Mouse (Mus musculus) embryonic facial prominence, embryonic 12.5 days (tissue): ENCODE results near the gene Fhad1. TPM values are rescaled to one million over a fixed set of nuclear protein-coding genes. Genes with fewer than 3 reads are reported as not detected.

ENCODE experiments used
- ATAC-seq: fragments of 200-750 bp; cut with Nextera tagmentation; 2 replicates; pipeline ENCODE4 v1.8.0; 2017; ENCODE audit not compliant: insufficient number of reproducible peaks, insufficient read depth, low FRiP score, low TSS enrichment
- H3K27ac ChIP-seq: fragments of 300-500 bp; sonication (generic); 2 replicates; pipeline ENCODE4 v1.5.1; 2016; ENCODE audit warnings: mild to moderate bottlenecking
- H3K27me3 ChIP-seq: fragments of 300-500 bp; sonication (generic); 2 replicates; pipeline ENCODE4 v1.6.1; 2016; ENCODE audit warnings: mild to moderate bottlenecking, moderate library complexity
- H3K36me3 ChIP-seq: fragments of 300-500 bp; sonication (generic); 2 replicates; pipeline ENCODE4 v1.6.1; 2016; ENCODE audit warnings: mild to moderate bottlenecking
- H3K4me1 ChIP-seq: fragments of 300-500 bp; sonication (generic); 2 replicates; pipeline ENCODE4 v1.6.1; 2016
- H3K4me2 ChIP-seq: fragments of 300-500 bp; sonication (generic); replicated peaks from 2 replicates; pipeline ENCODE4 v1.6.1; 2016; ENCODE audit warnings: mild to moderate bottlenecking, moderate library complexity
- H3K4me3 ChIP-seq: fragments of 300-500 bp; sonication (generic); 2 replicates; pipeline ENCODE4 v1.5.1; 2016; ENCODE audit warnings: mild to moderate bottlenecking
- H3K9ac ChIP-seq: fragments of 300-500 bp; sonication (generic); 2 replicates; pipeline ENCODE4 v1.6.1; 2016; ENCODE audit warnings: mild to moderate bottlenecking, moderate library complexity
- H3K9me3 ChIP-seq: fragments of 300-500 bp; sonication (generic); 2 replicates; pipeline ENCODE4 v1.6.1; 2016; ENCODE audit warnings: mild to moderate bottlenecking, moderate library complexity
- WGBS: fragments of 180-500 bp; shearing (Covaris S2); methylation state at CpG from one replicate; pipeline ENCODE4 v1.1.7; 2016; 5-methylcytosine and 5-hydroxymethylcytosine counted together
- polyA plus RNA-seq: library from polyadenylated mRNA; unstranded; fragments of >200 nt; fragmentation: Nextera tagmentation; extraction: Ambion mirVana; gene quantifications from 2 replicates; pipeline ENCODE4 v1.2.1, GENCODE M21; 2016

The Fhad1 gene
- polyA plus RNA-seq, 1 experiment from 2014 or later, result 1.9 TPM

DNA sequence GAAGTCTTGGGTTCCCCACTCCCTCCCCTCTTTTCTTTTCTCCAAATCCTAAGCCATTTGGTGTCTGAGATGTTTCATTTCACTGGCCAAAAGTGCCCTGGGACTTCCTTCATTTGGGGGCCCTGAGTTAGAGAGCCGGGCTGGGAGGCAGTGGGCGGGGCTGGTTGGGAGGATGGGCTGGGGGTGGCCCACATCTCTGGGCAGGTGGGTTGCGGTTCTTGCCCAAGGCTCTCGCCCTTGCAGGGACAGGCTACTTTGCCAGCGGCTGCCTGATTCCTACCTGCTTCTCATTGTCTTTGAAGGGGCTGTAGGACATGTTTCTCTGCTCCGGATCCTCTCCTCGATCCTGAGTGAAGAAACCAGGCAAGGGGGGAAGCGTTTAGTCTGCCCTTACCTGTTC lies 116.0 kb downstream of the Fhad1 start:
- Histone ChIP-seq H3K4me1 (peaks cover 20% of the 10 kb centered on the region; the same call in 1 of the 2 replicates), H3K36me3 (no peaks in the 10 kb centered on the region), H3K4me2 (no peak overlapping the region), H3K9ac (no peak overlapping the region), H3K4me3 (no peak overlapping the region), H3K9me3 (no peaks in the 10 kb centered on the region), H3K27me3 (no peaks in the 10 kb centered on the region), H3K27ac (no peak overlapping the region)
- no peak for ATAC-seq
- WGBS, result 86% methylated on average over 8 of the region's 8 CpGs

DNA sequence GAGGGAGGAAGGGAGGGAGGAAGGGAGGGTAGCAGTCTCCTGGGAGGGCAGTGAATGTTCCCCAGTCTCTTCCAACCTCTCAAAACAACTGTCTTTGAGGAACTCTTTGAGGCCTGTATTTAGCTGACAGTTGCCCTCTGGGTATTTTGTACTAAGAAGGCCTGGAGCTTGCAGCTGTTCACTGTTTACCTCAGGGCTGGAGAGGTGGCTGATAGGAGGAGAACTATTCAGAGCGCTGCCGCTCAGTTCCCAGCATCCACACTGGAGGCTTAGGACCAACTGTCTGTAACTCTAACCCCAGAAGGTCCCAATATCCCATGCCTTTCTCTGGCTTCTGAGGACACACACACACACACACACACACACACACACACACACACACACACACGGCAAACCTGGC lies 117.0 kb downstream of the Fhad1 start:
- peak; percentile 56; the same call in 1 of the 2 replicates for ATAC-seq
- no peaks in the 10 kb centered on the region for H3K9me3 ChIP-seq
- H3K36me3 ChIP-seq, result no peaks in the 10 kb centered on the region
- H3K9ac ChIP-seq, result no peak overlapping the region
- no peaks in the 10 kb centered on the region for H3K27me3 ChIP-seq
- 45% methylated on average over 3 of the region's 3 CpGs for WGBS
- H3K4me2 ChIP-seq, result no peak overlapping the region
- no peak overlapping the region for H3K4me3 ChIP-seq
- peaks cover 20% of the 10 kb centered on the region; the same call in 1 of the 2 replicates for H3K4me1 ChIP-seq
- H3K27ac ChIP-seq, result peak overlapping the region; percentile 42; the same call in 1 of the 2 replicates

DNA sequence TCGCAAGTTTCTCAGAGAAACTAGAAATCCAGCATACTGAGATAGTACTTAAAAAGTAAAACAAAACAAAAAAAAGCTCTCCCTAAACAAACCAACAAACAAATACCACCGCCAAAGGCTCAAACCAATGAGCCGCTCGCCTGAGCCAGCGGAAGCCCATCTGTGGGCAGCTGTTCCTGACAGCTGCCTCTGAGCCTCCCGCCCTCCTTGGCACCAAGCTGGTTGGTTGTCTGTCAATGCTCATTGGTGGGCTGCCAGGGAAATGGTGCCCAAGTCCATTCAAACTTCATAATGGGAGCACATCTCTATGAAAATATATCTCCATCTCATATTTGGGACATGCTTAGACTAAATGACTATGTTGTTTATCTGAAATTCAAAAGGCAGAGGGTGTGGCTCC lies 117.7 kb downstream of the Fhad1 start:
- no peak overlapping the region for H3K27ac ChIP-seq
- no peaks in the 10 kb centered on the region for H3K36me3 ChIP-seq
- H3K27me3 ChIP-seq, result no peaks in the 10 kb centered on the region
- no peak overlapping the region for H3K4me2 ChIP-seq
- 87% methylated on average over 6 of the region's 6 CpGs for WGBS
- no peaks in the 10 kb centered on the region for H3K9me3 ChIP-seq
- H3K4me1 ChIP-seq, result peaks cover 20% of the 10 kb centered on the region; the same call in 1 of the 2 replicates
- H3K9ac ChIP-seq, result no peak overlapping the region
- no peak for ATAC-seq
- H3K4me3 ChIP-seq, result no peak overlapping the region

DNA sequence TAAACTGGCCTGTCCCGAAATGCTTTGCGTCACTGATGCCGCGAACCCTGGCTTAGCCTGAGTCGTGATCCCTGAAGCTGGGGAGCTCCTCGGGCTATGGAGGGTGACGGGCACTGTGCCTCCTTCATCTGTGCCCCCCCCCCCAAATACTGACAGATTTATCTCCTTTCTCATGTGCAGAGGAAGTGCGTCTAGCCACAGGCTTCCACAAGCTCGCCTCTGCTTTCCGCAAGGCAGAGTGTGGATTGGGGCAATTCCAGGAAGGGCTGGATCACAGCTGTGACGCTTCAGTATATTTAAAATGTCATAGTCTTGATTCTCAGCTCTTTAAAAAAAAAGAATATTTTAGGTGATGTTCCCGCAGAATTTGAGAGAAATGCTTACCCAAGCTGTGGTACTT lies 119.1 kb downstream of the Fhad1 start:
- 68% methylated on average over 12 of the region's 12 CpGs for WGBS
- ATAC-seq, result no peak

DNA sequence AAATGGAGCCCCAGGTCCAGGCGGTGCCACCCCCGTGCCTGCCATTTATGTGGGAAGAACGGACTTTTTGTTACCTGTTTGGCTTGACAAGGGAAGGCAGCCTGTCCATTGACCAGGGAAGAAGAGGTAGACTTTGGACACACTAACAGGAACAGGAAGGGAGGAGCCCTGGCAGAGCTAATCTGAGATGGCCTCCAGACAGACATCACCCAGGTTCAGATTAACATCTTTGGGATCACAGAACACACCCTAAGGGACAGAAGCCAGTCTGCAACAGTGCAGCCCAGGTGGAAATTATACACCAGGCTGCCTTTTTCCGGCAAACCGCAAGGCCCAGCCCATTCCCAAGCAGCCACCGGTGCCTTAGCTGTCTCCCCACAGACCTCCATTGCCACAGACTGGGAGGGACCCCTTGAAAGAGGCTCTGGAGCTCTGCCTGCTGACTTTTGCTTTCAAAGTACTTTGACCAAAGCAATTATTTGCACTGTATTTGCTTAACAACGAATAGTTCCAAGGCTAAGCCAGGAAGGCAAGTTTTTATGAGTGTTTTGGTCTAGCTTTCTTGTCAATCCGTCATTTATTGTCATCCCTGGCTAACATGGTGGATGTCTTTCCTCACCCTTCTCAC lies 121.6 kb downstream of the Fhad1 start:
- Histone ChIP-seq H3K9ac (no peak overlapping the region), H3K4me1 (no peaks in the 10 kb centered on the region), H3K27me3 (no peaks in the 10 kb centered on the region), H3K4me3 (no peak overlapping the region), H3K4me2 (no peak overlapping the region), H3K9me3 (no peaks in the 10 kb centered on the region), H3K27ac (no peak overlapping the region), H3K36me3 (no peaks in the 10 kb centered on the region)
- WGBS, result 82% methylated on average over 8 of the region's 8 CpGs
- no peak for ATAC-seq

More for the DNA sequence above, 119.1 kb downstream of the Fhad1 start:
- Histone ChIP-seq H3K27me3 (no peaks in the 10 kb centered on the region), H3K27ac (no peak overlapping the region), H3K4me1 (peaks cover 13% of the 10 kb centered on the region; the same call in 1 of the 2 replicates), H3K36me3 (no peaks in the 10 kb centered on the region), H3K9ac (no peak overlapping the region), H3K4me3 (no peak overlapping the region), H3K9me3 (no peaks in the 10 kb centered on the region), H3K4me2 (no peak overlapping the region)

DNA sequence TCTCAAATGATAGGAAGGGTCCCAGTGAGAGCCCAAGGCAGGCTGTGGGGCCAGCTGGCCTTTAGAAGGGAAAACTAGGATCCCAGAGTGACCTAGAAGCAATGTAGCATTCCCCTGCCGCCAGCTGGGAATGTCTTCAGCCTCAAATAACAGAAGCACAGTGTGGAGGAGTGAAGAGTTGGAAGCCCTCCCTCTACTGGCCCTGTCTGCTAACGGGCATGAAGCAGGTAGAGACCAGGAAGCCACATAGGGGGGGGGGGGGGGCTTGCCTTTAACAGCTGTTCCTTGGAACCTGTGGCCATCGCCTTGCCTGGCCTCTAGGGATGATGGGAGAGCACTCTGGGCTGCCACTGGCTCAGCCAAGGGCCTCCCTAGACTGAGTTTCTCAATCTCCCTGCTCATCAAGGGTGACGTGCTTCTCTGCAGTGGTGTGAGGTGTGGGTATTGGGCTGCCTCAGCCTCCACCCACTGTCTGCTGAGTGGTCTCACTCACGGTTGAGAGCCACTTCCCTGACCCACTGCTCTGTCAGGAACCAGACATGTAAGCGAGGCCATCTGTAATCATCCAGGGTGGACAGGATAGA lies 128.4 kb downstream of the Fhad1 start:
- H3K9ac ChIP-seq, result no peak overlapping the region
- H3K27ac ChIP-seq, result no peak overlapping the region
- peaks cover 8% of the 10 kb centered on the region for H3K4me1 ChIP-seq
- H3K36me3 ChIP-seq, result no peaks in the 10 kb centered on the region
- ATAC-seq, result no peak
- H3K9me3 ChIP-seq, result no peaks in the 10 kb centered on the region
- no peak overlapping the region for H3K4me3 ChIP-seq
- H3K27me3 ChIP-seq, result no peaks in the 10 kb centered on the region
- H3K4me2 ChIP-seq, result no peak overlapping the region
- 30% methylated on average over 6 of the region's 6 CpGs for WGBS

DNA sequence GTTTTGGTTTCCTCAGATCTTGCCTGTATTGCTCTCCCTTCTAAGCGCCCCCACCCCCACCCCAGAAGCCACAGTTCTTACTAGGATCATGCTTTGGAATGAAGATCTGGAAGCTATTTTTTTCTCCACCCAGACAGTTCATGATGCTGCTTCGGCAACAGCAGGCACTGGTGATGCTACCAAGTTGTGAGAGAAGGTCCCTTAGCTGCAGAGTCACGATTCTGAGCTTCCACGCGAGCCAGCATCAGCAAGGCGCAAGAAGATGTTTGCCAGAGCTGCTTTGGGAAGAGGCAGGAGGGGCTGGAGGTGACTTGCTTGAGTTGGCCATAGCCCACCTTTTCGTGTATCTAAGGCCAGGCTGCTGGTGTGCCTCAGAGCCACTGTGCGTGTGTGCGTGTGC lies 129.4 kb downstream of the Fhad1 start:
- Histone ChIP-seq H3K4me3 (no peak overlapping the region), H3K4me2 (no peak overlapping the region), H3K4me1 (peaks cover 8% of the 10 kb centered on the region), H3K9ac (no peak overlapping the region), H3K27ac (no peak overlapping the region), H3K36me3 (no peaks in the 10 kb centered on the region), H3K9me3 (no peaks in the 10 kb centered on the region), H3K27me3 (no peaks in the 10 kb centered on the region)
- 77% methylated on average over 9 of the region's 9 CpGs for WGBS
- no peak for ATAC-seq

DNA sequence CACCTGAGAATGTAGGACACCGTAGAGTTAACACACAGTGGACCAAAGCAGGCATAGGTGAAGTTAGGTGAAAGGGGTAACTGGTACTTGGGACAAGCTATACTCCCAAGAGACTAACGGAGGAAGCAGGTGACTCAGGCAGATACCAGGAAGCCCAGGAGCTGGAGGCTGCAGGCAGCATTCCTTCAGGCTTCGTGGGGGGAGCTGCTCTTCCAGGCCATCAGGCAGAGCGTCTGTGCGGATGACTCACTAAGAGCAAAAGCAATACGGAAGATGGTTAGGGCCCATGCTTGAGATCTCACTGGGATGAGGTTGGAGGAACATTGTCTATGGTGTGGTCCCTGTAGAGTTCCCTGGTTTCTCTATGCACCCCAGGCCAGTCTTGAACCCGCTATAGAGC lies 132.0 kb downstream of the Fhad1 start:
- no peak for ATAC-seq
- Histone ChIP-seq H3K27me3 (no peaks in the 10 kb centered on the region), H3K4me2 (no peak overlapping the region), H3K4me1 (peaks cover 11% of the 10 kb centered on the region), H3K4me3 (no peak overlapping the region), H3K9me3 (no peaks in the 10 kb centered on the region), H3K9ac (no peak overlapping the region), H3K36me3 (no peaks in the 10 kb centered on the region), H3K27ac (no peak overlapping the region)
- WGBS, result 85% methylated on average over 7 of the region's 7 CpGs

DNA sequence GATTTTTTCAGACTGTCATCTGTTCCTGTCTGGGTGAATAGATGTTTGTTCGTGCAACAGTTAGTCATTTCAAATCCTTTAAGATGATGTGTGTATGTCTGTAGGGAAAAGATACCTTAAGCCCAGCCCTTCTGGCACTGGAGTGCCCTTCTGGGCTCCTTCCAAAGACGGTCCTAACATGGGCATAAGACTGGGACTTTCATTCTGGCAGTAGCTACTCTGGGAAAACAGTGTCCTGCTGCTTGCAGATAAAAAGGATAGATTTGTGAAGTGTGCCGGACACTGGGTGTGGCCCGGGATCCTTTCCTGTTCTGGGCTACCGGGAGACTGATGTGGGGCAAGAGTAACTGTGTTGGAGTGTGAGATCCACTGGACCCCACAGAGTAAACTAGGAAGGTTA lies 132.9 kb downstream of the Fhad1 start:
- Histone ChIP-seq H3K9ac (no peak overlapping the region), H3K4me2 (no peak overlapping the region), H3K27me3 (no peaks in the 10 kb centered on the region), H3K27ac (no peak overlapping the region), H3K4me1 (peaks cover 11% of the 10 kb centered on the region), H3K36me3 (no peaks in the 10 kb centered on the region), H3K9me3 (no peaks in the 10 kb centered on the region), H3K4me3 (no peak overlapping the region)
- WGBS, result 78% methylated on average over 5 of the region's 5 CpGs
- no peak for ATAC-seq

DNA sequence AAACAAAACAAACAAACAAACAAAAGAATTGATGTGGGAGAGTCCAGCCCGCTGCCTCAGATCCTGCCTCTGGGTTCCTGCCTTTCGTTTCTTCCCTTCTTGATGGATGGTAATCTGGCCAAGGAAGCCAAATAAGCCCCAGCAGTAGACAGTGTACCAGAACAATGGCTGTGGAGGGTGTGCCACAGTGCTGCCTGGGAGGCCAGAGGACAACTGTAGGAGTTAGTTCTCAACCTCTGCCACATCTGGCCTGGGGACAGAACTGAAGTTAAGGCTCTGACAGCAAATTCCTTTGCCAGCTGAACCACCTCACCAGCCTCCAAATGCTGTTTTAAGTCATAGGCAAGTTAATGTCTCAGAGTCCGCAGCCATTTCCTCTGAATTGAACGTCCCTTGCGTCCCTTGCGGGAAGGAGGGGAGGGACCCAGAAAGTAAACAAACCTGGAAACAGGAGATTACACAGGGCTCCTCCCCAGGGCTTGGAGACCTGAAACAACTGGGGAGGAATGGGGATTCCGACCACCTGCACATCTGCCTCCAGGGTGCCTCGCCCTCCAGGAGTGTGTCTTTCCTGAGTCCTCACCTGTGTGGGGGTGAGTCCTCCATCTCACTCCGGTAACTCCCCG lies 133.5 kb downstream of the Fhad1 start:
- Histone ChIP-seq H3K27ac (no peak overlapping the region), H3K27me3 (no peaks in the 10 kb centered on the region), H3K9ac (no peak overlapping the region), H3K9me3 (no peaks in the 10 kb centered on the region), H3K4me1 (peaks cover 8% of the 10 kb centered on the region), H3K4me3 (no peak overlapping the region), H3K36me3 (no peaks in the 10 kb centered on the region), H3K4me2 (no peak overlapping the region)
- ATAC-seq, result no peak
- WGBS, result 59% methylated on average over 10 of the region's 10 CpGs

DNA sequence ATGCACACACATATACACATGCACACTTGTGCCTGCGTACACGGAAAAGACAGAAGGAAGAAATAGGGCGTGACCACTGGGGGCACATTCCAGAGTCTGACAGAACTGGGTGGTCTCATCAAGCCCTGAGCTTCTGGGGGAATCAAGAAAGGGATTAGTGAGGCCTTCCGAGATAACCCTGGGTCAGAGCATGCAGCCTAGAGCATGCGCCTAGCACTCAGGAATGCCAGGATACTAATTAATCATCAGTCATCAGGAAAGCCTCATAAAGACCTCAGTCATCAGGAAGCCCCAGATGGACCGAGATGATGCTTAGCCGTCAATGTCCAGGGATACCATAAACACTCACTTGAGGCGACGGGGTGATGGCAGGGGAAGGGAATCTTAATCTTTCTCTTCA lies 135.0 kb downstream of the Fhad1 start:
- H3K4me3 ChIP-seq, result no peak overlapping the region
- ATAC-seq, result no peak
- peaks cover 11% of the 10 kb centered on the region; the same call in 1 of the 2 replicates for H3K4me1 ChIP-seq
- H3K27me3 ChIP-seq, result no peaks in the 10 kb centered on the region
- 61% methylated on average over 9 of the region's 9 CpGs for WGBS
- no peak overlapping the region for H3K9ac ChIP-seq
- no peak overlapping the region for H3K27ac ChIP-seq
- no peaks in the 10 kb centered on the region for H3K9me3 ChIP-seq
- H3K36me3 ChIP-seq, result no peaks in the 10 kb centered on the region
- no peak overlapping the region for H3K4me2 ChIP-seq

DNA sequence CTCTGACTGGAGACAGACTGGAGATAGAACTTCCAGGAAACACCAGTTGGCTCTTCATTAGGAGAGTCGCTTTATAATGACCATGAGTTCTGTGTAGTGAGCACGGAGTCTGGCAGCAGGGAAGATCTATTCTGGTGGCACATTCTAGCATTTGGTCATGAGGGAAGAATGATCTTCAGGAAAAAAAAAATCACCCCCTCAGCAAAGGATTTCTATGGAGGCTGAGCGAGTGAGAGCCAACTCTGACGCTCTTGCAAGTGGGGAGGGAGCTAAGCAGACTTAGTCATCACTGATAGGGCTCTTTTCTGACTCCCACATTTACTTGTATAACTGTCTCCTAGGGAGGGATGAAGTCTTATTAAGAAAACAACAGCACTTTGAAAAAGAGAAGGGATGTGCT lies 135.8 kb downstream of the Fhad1 start:
- WGBS, result 81% methylated on average over 4 of the region's 4 CpGs

More for the DNA sequence above, 135.8 kb downstream of the Fhad1 start:
- peaks cover 11% of the 10 kb centered on the region; the same call in 1 of the 2 replicates for H3K4me1 ChIP-seq
- no peaks in the 10 kb centered on the region for H3K36me3 ChIP-seq
- no peaks in the 10 kb centered on the region for H3K27me3 ChIP-seq
- no peak overlapping the region for H3K4me3 ChIP-seq
- ATAC-seq, result no peak
- no peak overlapping the region for H3K9ac ChIP-seq
- H3K9me3 ChIP-seq, result no peaks in the 10 kb centered on the region
- H3K27ac ChIP-seq, result no peak overlapping the region
- H3K4me2 ChIP-seq, result no peak overlapping the region
